In the genomic region with DNA sequence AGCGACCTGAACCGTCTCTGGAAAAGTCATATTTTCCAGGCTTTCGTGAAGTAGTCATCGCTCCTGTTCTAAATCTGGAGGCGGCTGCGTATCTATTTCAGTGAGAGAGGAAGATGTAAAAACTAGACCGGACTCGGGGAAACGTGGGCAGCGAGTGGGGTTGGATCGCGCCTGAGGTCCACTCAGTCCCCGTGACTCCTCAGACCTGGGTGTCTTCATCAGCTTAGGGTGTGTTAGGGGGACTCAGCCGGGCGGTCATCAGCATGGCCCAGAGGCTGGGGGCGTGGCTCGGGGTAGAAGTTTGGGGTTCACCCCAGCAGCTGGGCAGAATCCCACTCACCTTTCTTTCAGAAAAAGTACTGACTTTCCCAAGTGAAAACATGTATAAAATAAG, we compare ENCODE assay signal across 8 mouse cellular contexts.
DNase-seq lines count a peak whose midpoint lies in the region; ATAC-seq and TF ChIP-seq lines count a peak whose summit lies in the region.

No protein-coding gene starts in this region.

- no peak for DNase-seq in heart, embryonic 10.5 days (ENCODE audit: low spot score)
- no peak for DNase-seq in heart, adult 9 months (ENCODE audit: low spot score in 2 of 2)
- no peak for DNase-seq in ES-E14 (ENCODE audit: low read depth, low spot score)
- DNase-seq in forebrain, postnatal 0 days: no peak
- DNase-seq in liver, embryonic 14.5 days (ENCODE audit: low read depth in 3 of 3, low spot score in 3 of 3): no peak
- DNase-seq in embryo, embryonic 9.5 days (ENCODE audit: extremely low spot score): no peak
- DNase-seq in gastrocnemius, postnatal 25 days: no peak

- TF ChIP-seq EP300 in liver, embryonic 14.5 days (IDR thresholded peaks at IDR 0.05; ENCODE audit: low read depth): no peak

- 1% methylated on average over 17 of the region's 17 CpGs for whole genome bisulfite sequencing in heart, embryonic 10.5 days
- WGBS in forebrain, postnatal 0 days: 2% methylated on average over 17 of the region's 17 CpGs
- 3% methylated on average over 17 of the region's 17 CpGs for WGBS in liver, embryonic 14.5 days (ENCODE audit: insufficient replicate concordance)
- 3% methylated on average over 17 of the region's 17 CpGs for WGBS in stomach, embryonic 16.5 days

- peak overlapping the region; percentile 63 for H3K4me3 ChIP-seq in heart, embryonic 10.5 days
- peak overlapping the region; percentile 84 for H3K4me3 ChIP-seq in ES-E14 (ENCODE audit: insufficient read depth in 1 of 2, low read depth in 1 of 2, low read length in 2 of 2, poor library complexity in 1 of 2, severe bottlenecking in 1 of 2)
- H3K4me3 ChIP-seq in forebrain, postnatal 0 days (ENCODE audit: low read depth, low read length): peak overlapping the region; percentile 60
- H3K4me3 ChIP-seq in liver, embryonic 14.5 days (ENCODE audit: insufficient read depth in 1 of 2, low read depth in 2 of 2, low read length in 2 of 2): peak overlapping the region; percentile 55 to 60
- peak overlapping the region; percentile 51 for H3K4me3 ChIP-seq in stomach, embryonic 16.5 days (replicated peaks; ENCODE audit: low read length)

- no peaks in the 10 kb centered on the region for H3K27me3 ChIP-seq in heart, embryonic 10.5 days (ENCODE audit: insufficient read depth, poor library complexity, severe bottlenecking)
- no peaks in the 10 kb centered on the region for H3K27me3 ChIP-seq in forebrain, postnatal 0 days (ENCODE audit: insufficient read depth, low read length)
- no peaks in the 10 kb centered on the region for H3K27me3 ChIP-seq in liver, embryonic 14.5 days (ENCODE audit: control insufficient read depth, insufficient read depth, low read length)
- no peaks in the 10 kb centered on the region for H3K27me3 ChIP-seq in stomach, embryonic 16.5 days (ENCODE audit: control insufficient read depth, insufficient read depth, low read length)

- no peaks in the 10 kb centered on the region for H3K36me3 ChIP-seq in heart, embryonic 10.5 days
- H3K36me3 ChIP-seq in ES-E14 (ENCODE audit: control insufficient read depth, insufficient read depth, low read length, poor library complexity, severe bottlenecking): no peaks in the 10 kb centered on the region
- H3K36me3 ChIP-seq in forebrain, postnatal 0 days (ENCODE audit: insufficient read depth): no peaks in the 10 kb centered on the region
- H3K36me3 ChIP-seq in liver, embryonic 14.5 days (replicated peaks; ENCODE audit: control insufficient read depth, insufficient read depth, low read depth): no peaks in the 10 kb centered on the region
- H3K36me3 ChIP-seq in stomach, embryonic 16.5 days (ENCODE audit: control insufficient read depth, insufficient read depth, low read length): no peaks in the 10 kb centered on the region

- in situ Hi-C loops in ES-E14 (cut with MboI; ENCODE audit: low sequenced_read_pairs in 2 of 2, unreplicated experiment in 2 of 2): no loop called here

- peak overlapping the region; percentile 74 for H3K4me2 ChIP-seq in forebrain, postnatal 0 days (ENCODE audit: low read depth)
- peak overlapping the region; percentile 76 for H3K4me2 ChIP-seq in liver, embryonic 14.5 days (ENCODE audit: low read depth)
- peak overlapping the region; percentile 67 for H3K4me2 ChIP-seq in stomach, embryonic 16.5 days (ENCODE audit: low read depth, low read length)

- no peak for ATAC-seq in forebrain, postnatal 0 days
- peak; percentile 21; the same call in 1 of the 2 replicates for ATAC-seq in liver, embryonic 14.5 days (ENCODE audit: insufficient read depth)
- peak; percentile 0; the same call in 1 of the 2 replicates for ATAC-seq in stomach, embryonic 16.5 days (ENCODE audit: insufficient read depth, low FRiP score)

- H3K9me3 ChIP-seq in heart, embryonic 10.5 days: no peaks in the 10 kb centered on the region
- no peaks in the 10 kb centered on the region for H3K9me3 ChIP-seq in ES-E14 (ENCODE audit: control insufficient read depth, insufficient read depth, low read depth, low read length)
- H3K9me3 ChIP-seq in forebrain, postnatal 0 days (ENCODE audit: low read length): no peaks in the 10 kb centered on the region
- no peaks in the 10 kb centered on the region for H3K9me3 ChIP-seq in liver, embryonic 14.5 days (ENCODE audit: control insufficient read depth, low read length)
- H3K9me3 ChIP-seq in stomach, embryonic 16.5 days (replicated peaks; ENCODE audit: control insufficient read depth, low read length): no peaks in the 10 kb centered on the region

- peak overlapping the region; percentile 92 for H3K27ac ChIP-seq in heart, embryonic 10.5 days
- H3K27ac ChIP-seq in ES-E14 (ENCODE audit: insufficient read depth, low read depth, low read length, poor library complexity, severe bottlenecking): no peak overlapping the region; the same call in 1 of the 2 replicates
- peak overlapping the region; percentile 97 for H3K27ac ChIP-seq in forebrain, postnatal 0 days (ENCODE audit: low read depth, low read length)
- no peak overlapping the region for H3K27ac ChIP-seq in liver, embryonic 14.5 days
- peak overlapping the region; percentile 96 for H3K27ac ChIP-seq in stomach, embryonic 16.5 days (ENCODE audit: low read length)

- no peak for TF ChIP-seq CTCF in forebrain, postnatal 0 days (IDR thresholded peaks at IDR 0.05; ENCODE audit: low read depth)
- no peak for TF ChIP-seq CTCF in liver, embryonic 14.5 days (IDR thresholded peaks at IDR 0.05; ENCODE audit: low read depth)

- no peaks in the 10 kb centered on the region for H3K4me1 ChIP-seq in heart, embryonic 10.5 days
- no peaks in the 10 kb centered on the region for H3K4me1 ChIP-seq in ES-E14 (ENCODE audit: control insufficient read depth in 2 of 2, insufficient read depth in 2 of 2, low read length in 2 of 2, poor library complexity in 1 of 2)
- H3K4me1 ChIP-seq in forebrain, postnatal 0 days (ENCODE audit: insufficient read depth): 0 out of 2 replicates have a peak, but pooled peaks cover 8% of the 10 kb centered on the region
- peaks cover 0 to 4% of the 10 kb centered on the region in 2 experiments; a peak in 1 of 4 replicates for H3K4me1 ChIP-seq in liver, embryonic 14.5 days (replicated peaks; ENCODE audit: control insufficient read depth in 2 of 2, insufficient read depth in 2 of 2, low read length in 1 of 2)
- peaks cover 4% of the 10 kb centered on the region; the same call in 1 of the 2 replicates for H3K4me1 ChIP-seq in stomach, embryonic 16.5 days (ENCODE audit: control insufficient read depth, insufficient read depth, low read length)

- H3K9ac ChIP-seq in ES-E14 (ENCODE audit: insufficient read depth, low read depth, low read length, poor library complexity, severe bottlenecking): peak overlapping the region; percentile 92
- H3K9ac ChIP-seq in forebrain, postnatal 0 days: peak overlapping the region; percentile 81
- H3K9ac ChIP-seq in liver, embryonic 14.5 days (replicated peaks): peak overlapping the region; percentile 76
- H3K9ac ChIP-seq in stomach, embryonic 16.5 days (ENCODE audit: low read length): peak overlapping the region; percentile 79

TF ChIP-seq in ES-E14, 5 proteins besides CTCF, POLR2A, EP300 and RAD21:
- TF ChIP-seq MAFK (IDR thresholded peaks at IDR 0.05; ENCODE audit: insufficient read depth, low read depth, low read length) (no peak), CHD2 (IDR thresholded peaks at IDR 0.05; ENCODE audit: low read depth, low read length) (no peak), HCFC1 (IDR thresholded peaks at IDR 0.05; ENCODE audit: borderline replicate concordance, insufficient read depth, low read length) (no peak), ZC3H11A (IDR thresholded peaks at IDR 0.05; ENCODE audit: borderline replicate concordance, low read depth, low read length) (no peak), ZNF384 (IDR thresholded peaks at IDR 0.05; ENCODE audit: low read depth, low read length) (no peak)

Comparison
In these comparisons a context has a peak if more than half of its experiments do, and no peak if none do; other contexts are left out.
1. H3K27ac ChIP-seq: peak in heart, embryonic 10.5 days (single experiment), forebrain, postnatal 0 days (single experiment) and stomach, embryonic 16.5 days (single experiment); none in ES-E14 (single experiment) and liver, embryonic 14.5 days (single experiment).
2. Peak in every context shown above with its lines, with median percentiles within 50 percentile points of each other: H3K4me3 ChIP-seq, H3K9ac ChIP-seq and H3K4me2 ChIP-seq.